Mouse (Mus musculus) liver, adult (tissue): ENCODE measurements around the gene Kcnc3.

Source experiments
- GATA4 ChIP-seq: IDR thresholded peaks from 2 replicates; pipeline ENCODE4 v1.6.1; 2014; ENCODE audit warnings: mild to moderate bottlenecking, low read length; ENCODE audit not compliant: insufficient replicate concordance

Kcnc3 gene

DNA sequence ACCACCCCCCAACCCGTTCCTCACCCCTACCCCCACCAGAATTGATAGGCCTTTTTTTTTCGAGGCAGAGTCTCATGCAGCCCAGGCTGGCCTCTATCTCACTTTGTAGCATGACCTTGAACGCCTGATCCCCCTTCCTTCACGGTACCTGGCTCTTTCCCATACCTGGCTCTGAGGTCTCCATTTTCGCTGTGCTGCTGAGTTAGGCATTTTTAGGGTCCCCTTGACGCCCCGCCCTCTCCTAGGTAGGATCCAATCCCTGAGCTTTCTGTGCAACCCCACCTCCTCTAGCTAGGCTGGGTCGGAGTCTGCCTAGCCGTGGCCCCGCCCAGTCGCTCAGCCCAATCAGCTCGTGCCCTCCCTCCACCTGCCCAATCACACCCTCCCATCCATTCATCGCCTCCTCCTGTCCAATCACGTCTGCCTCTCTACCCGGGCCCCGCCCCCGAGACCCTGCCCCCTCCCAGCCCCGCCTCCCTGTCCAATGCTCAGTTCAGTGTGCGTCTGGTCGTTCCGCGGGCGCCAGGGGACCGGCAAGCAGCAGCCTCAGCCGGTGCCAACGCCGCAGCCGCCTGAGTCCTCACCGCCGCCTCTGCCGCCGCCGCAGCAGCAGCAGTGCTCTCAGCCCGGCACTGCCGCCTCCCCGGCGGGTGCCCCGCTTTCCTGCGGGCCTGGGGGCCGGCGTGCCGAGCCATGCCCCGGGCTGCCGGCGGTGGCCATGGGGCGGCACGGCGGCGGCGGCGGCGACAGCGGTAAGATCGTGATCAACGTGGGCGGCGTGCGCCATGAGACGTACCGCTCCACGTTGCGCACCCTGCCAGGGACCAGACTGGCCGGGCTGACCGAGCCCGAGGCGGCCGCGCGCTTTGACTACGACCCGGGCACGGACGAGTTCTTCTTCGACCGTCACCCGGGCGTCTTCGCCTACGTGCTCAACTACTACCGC lies at the start of gene Kcnc3:
Gene Kcnc3 (plus strand): TSS at position 263 of the 946 bp plus-strand sequence.
- TF ChIP-seq GATA4: no peak

GRCm38 (mm10) chr7:44542555-44542954 lies 47.9 kb upstream of the Kcnc3 start:
- no peak for TF ChIP-seq GATA4

- TF ChIP-seq GATA4: no peak
These were observed 47.4 kb upstream of the Kcnc3 start for GRCm38 (mm10) chr7:44543071-44543470.

DNA sequence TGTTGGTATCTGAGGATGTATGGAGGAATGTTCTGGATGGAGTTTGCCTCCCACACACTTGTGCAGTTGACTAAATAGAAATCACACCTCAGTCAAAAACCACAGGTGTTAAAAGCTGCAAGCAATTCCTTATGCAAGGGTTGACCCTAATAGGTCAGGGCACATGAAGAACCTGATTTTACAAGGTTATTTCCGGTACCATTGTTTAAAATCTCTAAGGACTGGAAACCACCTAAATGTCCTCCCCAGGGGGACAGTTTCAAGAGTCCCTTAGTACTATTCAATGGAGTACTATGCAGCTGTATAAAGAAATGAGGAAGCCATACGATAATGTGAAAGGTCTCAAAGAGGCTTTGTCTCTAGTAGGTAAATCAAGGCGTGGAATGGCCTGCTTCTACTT lies 44.2 kb upstream of the Kcnc3 start:
- TF ChIP-seq GATA4: no peak

DNA sequence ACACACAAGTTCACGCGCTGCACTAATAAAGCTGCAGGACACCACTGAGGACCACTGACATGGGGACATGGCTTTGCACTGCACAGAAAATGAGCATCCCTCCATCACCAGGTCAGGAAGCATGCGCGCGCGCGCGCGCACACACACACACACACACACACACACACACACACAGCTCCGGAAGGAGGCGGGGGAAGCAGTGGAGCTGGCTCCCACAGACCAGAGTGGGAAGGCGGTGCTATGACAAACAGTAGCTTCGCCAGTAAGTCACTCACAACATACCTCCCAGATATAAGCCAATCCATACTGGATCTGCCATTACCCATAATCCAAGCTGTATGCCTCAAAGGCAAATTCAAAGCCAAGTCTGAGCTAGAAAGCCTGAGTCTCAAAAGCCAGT lies 43.4 kb upstream of the Kcnc3 start:
- TF ChIP-seq GATA4: no peak

DNA sequence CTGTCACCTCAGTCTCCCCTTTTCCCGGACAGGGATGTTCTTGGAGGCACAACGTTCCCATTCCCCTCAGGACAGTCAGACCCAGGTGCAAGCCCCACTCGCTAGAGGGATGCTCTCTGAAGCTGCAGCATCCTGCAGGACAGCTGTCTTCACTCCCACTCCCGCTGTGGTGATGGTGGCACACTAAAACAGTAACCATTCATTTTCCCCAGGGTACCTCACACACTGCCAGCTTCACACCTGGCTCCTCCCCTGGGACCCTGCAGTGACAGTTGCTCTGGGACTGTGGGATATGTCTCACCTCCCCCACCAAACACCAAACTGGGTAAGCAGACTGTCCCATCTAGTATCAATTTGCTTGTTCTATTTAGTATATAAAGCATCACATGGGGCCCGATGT lies 42.7 kb upstream of the Kcnc3 start:
- TF ChIP-seq GATA4: no peak

DNA sequence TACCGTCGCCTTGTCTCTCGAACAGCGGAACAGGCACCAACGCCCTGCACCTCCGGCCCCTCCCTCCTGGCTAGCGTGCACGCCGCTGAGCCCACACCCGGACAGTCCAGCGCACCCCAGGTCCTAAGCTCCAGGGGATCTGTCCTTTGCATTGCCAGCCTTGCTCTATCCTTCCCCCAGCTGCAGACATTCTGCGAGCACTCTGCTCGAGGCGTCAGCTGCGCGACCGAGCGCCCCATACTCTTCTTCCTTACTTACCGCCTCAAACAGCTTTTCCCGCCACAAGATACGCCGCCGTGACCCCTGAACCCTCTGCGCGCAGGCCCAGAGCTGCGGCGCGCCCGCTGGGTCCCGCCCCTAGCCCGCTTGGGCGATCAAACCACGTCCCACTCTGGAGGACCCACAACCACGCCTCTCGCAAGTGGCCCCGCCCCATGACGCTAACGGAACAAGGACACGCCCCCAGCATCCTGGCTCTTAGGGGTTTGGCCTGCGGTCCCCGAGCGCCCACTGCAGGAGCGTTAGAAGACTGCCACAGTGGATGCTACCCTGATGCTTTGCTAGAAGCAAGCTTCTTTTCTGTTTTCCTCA lies 41.9 kb upstream of the Kcnc3 start, which contains the start of gene Pold1:
Gene Pold1 (minus strand): TSS at position 353 of the 591 bp plus-strand sequence.
- peak; percentile 83; the same call in 1 of the 2 replicates for TF ChIP-seq GATA4

DNA sequence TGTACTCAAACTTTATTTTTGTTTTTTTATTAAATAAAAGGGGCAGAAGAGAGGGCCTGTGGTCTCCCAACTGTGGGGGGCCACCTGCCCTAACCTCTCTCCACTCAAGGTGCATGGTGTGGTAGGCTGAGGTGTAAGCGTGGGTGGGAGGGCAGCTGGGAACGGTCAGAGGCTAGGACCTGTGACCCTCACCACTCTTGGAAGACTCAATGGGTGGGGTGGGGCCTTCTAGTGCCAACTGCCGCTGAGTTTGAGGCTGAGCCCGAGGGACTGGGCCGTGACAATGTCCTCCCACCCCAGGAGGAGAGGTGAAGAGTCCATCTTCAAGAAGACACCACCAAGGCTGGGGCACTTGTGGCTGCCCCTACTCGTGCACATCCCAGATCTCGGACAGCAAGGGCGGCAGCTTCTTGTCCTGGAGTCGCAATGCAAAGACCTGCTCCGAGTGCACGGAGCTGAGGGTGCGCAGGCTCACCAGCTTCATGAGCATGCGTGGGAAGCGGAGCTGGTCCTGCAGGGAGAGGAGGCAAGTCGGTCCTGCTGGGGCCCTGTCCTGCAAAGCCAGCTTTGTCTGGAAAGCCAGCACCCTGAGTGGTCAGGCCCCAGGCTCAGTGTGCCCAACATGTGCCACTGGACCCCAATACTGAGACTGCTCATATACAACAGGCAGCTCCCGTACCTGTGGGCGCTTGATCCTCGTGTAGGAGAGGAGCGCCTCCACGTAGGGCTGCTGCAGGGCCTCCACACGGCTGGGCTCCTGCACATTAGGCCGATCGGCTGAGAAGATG lies 40.6 kb upstream of the Kcnc3 start:
- no peak for TF ChIP-seq GATA4

DNA sequence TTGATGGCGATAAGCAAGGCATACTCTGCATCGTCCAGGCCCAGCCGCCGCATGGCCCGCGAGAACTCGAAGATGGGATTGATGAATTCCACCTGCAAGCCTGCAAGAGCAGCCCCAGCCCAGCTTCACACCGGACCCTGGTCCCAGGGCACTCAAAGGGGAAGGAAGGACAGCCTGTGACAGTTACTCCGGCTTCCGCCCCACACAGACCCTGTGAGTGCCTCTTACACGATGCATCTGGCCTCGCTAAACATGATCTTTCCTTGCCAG lies 40.1 kb upstream of the Kcnc3 start:
- no peak for TF ChIP-seq GATA4

DNA sequence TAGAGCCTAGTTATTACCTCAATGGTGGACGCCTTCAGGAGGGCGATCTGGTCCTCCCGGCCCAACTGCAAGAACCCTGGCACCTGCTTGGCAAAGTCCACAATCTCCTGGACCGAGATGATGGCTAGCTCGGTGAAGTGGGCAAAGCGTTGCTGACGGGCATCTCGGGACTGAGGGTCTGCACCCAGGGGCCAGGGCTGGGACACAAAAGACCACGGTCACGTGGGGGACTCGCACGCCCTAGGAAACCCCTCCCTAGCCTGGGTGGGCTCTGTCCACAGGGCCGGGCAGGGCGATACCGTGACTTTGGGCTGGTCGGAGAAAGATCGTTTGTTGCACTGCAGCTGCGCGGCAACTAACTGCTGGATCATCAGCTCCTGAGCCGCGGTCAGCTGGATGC lies 39.2 kb upstream of the Kcnc3 start:
- no peak for TF ChIP-seq GATA4

DNA sequence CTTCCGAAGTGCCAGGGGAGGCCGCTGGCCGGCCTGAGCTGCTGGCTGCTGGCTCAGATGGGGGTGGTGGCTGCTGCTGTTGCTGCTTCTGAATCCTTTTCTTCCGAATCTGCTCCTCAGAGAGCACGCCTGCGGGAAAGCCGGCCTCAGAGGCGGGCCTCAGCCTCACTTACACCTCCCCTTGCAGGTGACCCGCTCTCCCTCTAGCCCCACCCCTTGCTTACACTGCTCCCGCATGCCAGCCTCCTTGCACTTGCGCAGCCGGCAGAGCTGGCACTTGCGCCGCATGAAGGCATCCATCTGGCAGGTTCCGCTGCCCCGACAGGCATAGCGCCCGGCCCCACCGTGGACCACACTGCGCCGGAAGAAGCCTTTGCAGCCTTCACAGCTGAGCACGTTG lies 38.7 kb upstream of the Kcnc3 start:
- no peak for TF ChIP-seq GATA4

DNA sequence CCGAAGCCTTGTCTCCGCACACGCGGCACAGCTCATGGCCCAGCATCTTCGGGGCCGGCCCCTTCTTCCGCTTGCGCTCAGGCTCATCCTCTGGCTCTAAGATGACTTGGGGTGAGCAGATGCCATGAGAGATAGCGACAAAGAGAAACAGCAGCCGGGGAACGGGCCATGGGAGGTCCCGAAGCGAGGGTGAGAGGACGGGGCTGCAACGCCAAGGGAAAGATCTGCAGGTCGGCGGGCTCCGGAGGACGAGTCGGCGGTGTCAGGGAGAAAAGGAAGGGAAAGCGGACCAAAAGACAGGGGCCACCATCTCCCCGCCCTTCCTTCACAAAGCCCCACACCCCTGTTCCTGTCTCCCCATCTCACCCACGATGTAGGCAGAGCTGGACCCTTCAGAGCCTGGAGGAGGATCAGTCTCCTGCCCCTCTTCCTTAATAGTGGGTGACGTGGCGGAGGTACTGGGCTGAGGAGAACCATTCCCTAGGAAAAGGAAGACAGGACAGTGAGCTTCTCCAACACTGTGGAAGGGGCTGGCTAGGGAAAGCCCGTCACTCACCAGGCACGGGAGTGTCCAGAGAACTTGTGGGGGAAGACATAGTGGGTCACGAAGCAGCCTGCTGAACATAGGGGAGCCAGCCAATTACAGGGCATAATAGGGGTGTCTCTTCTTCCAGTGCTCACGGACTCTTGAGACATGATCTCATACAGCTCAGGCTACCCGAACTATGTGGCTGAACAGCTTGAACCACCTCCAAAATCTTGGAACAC lies 38.1 kb upstream of the Kcnc3 start:
- no peak for TF ChIP-seq GATA4

- TF ChIP-seq GATA4: no peak
These were observed 37.2 kb upstream of the Kcnc3 start for GRCm38 (mm10) chr7:44553196-44553764.

DNA sequence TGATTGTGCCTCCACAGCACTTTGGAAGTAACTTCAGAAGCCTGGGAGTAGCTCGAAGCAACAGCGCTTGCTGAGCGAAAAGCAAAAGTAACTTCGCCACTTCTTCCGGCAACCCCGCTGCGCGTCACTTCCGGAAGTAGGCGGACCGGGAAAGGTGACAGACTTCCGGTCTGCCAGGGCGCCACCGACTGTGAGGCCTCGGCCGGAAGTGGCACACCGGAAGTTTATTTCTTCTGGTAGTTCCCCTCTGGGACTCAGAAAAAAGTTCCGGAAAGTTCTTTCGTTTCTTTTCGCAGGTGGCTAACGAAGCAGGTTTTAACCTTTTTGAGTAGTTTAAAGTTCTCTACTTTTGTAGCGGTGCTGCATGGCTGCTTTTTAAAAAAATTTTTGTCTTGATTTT lies 36.6 kb upstream of the Kcnc3 start, which contains the start of gene Nr1h2:
Gene Nr1h2 (minus strand): TSS at position 126 of the 400 bp plus-strand sequence.
- no peak for TF ChIP-seq GATA4

GRCm38 (mm10) chr7:44557629-44558028 lies 32.8 kb upstream of the Kcnc3 start:
- TF ChIP-seq GATA4: no peak
